Mouse (Mus musculus) MEL (cell line): ENCODE measurements around the gene Atp5d. TPM values are rescaled to one million over a fixed set of nuclear protein-coding genes. Genes with fewer than 3 reads are reported as not detected.
A peak's percentile ranks its signal among the peaks of the same experiment; 100 is the strongest.

Experiments
- DNase-seq: peaks from one replicate; pipeline ENCODE4 v3.0.0; 2011; ENCODE audit warnings: low read depth, low spot score
- H3K27ac ChIP-seq: 2 replicates; pipeline ENCODE4 v1.5.1; 2012; ENCODE audit warnings: low read depth, mild to moderate bottlenecking, control low read depth, low read length, moderate library complexity; ENCODE audit not compliant: control insufficient read depth
- H3K27me3 ChIP-seq, 2 experiments: fragments of 150-350 bp in 1 of 2; sonication (generic) in 1 of 2; 2 replicates each; pipeline ENCODE4 v1.6.1; 2012; ENCODE audit warnings: low read length in 2 of 2, mild to moderate bottlenecking in 2 of 2, improper control_type of control experiment in 1 of 2, moderate library complexity in 1 of 2; ENCODE audit not compliant: insufficient read depth in 2 of 2, control insufficient read depth in 1 of 2
- H3K36me3 ChIP-seq, 2 experiments: 2 replicates each; pipeline ENCODE4 v1.6.1; 2012 to 2014; ENCODE audit warnings: low read length in 2 of 2, improper control_type of control experiment in 1 of 2, inconsistent platforms in 1 of 2, mild to moderate bottlenecking in 1 of 2; ENCODE audit not compliant: insufficient read depth in 2 of 2, control insufficient read depth in 1 of 2
- H3K4me1 ChIP-seq, 2 experiments: fragments of 150-350 bp in 1 of 2; sonication (generic) in 1 of 2; 2 replicates each; pipeline ENCODE4 v1.6.1; 2012; ENCODE audit warnings: low read length in 2 of 2, improper control_type of control experiment in 1 of 2, mild to moderate bottlenecking in 1 of 2; ENCODE audit not compliant: insufficient read depth in 2 of 2, control insufficient read depth in 1 of 2
- H3K4me3 ChIP-seq, 2 experiments: fragments of 150-350 bp in 1 of 2; sonication (generic) in 1 of 2; 2 replicates each; pipeline ENCODE4 v1.5.1; 2012; ENCODE audit warnings: low read depth in 2 of 2, low read length in 2 of 2, mild to moderate bottlenecking in 2 of 2, moderate library complexity in 2 of 2, control low read depth in 1 of 2, improper control_type of control experiment in 1 of 2; ENCODE audit not compliant: control insufficient read depth in 1 of 2, insufficient read depth in 1 of 2
- H3K79me2 ChIP-seq: 2 replicates; pipeline ENCODE4 v1.6.1; 2012; ENCODE audit warnings: mild to moderate bottlenecking, low read length, moderate library complexity; ENCODE audit not compliant: control insufficient read depth, poor library complexity, insufficient read depth
- H3K9ac ChIP-seq: 2 replicates; pipeline ENCODE4 v1.6.1; 2012; ENCODE audit warnings: low read depth, mild to moderate bottlenecking, control low read depth, low read length, moderate library complexity; ENCODE audit not compliant: control insufficient read depth, poor library complexity, severe bottlenecking
- H3K9me3 ChIP-seq: fragments of 150-350 bp; sonication (generic); replicated peaks from 2 replicates; pipeline ENCODE4 v1.6.1; 2012; ENCODE audit warnings: mild to moderate bottlenecking, low read length, improper control_type of control experiment, moderate library complexity; ENCODE audit not compliant: insufficient read depth
- BHLHE40 ChIP-seq: IDR thresholded peaks from 2 replicates; pipeline ENCODE4 v1.6.1; 2012; ENCODE audit warnings: low read depth, mild to moderate bottlenecking, inconsistent platforms, low read length, improper control_type of control experiment, borderline replicate concordance
- CHD2 ChIP-seq: IDR thresholded peaks from 2 replicates; pipeline ENCODE4 v1.6.1; 2011; ENCODE audit warnings: low read length, improper control_type of control experiment
- E2F4 ChIP-seq: IDR thresholded peaks from 2 replicates; pipeline ENCODE4 v1.6.1; 2011; ENCODE audit warnings: low read depth, low read length, improper control_type of control experiment, borderline replicate concordance
- ELF1 ChIP-seq: IDR thresholded peaks from 2 replicates; pipeline ENCODE4 v1.6.1; 2014; ENCODE audit warnings: low read depth, mild to moderate bottlenecking, inconsistent platforms, low read length, improper control_type of control experiment, moderate library complexity
- EP300 ChIP-seq, 2 experiments: IDR thresholded peaks; 2 replicates each; pipeline ENCODE4 v1.6.1; 2011; ENCODE audit warnings: improper control_type of control experiment in 2 of 2, low read length in 2 of 2, low read depth in 1 of 2, mild to moderate bottlenecking in 1 of 2
- ETS1 ChIP-seq: IDR thresholded peaks from 2 replicates; pipeline ENCODE4 v1.6.1; 2012; ENCODE audit warnings: low read depth, mild to moderate bottlenecking, inconsistent platforms, low read length, improper control_type of control experiment, moderate library complexity
- GATA1 ChIP-seq: IDR thresholded peaks from 2 replicates; pipeline ENCODE4 v1.6.1; 2011; ENCODE audit warnings: low read depth, low read length, improper control_type of control experiment
- HCFC1 ChIP-seq: IDR thresholded peaks from 2 replicates; pipeline ENCODE4 v1.6.1; 2012; ENCODE audit warnings: low read depth, mild to moderate bottlenecking, inconsistent platforms, low read length, improper control_type of control experiment, moderate library complexity
- KAT2A ChIP-seq: conservative IDR thresholded peaks from 2 replicates; pipeline ENCODE4 v1.6.1; 2012; ENCODE audit warnings: low read depth, low read length, improper control_type of control experiment, inconsistent platforms
- MAFK ChIP-seq: IDR thresholded peaks from 2 replicates; pipeline ENCODE4 v1.6.1; 2011; ENCODE audit warnings: low read depth, mild to moderate bottlenecking, low read length, improper control_type of control experiment, borderline replicate concordance
- MAX ChIP-seq: IDR thresholded peaks from 2 replicates; pipeline ENCODE4 v1.6.1; 2011; ENCODE audit warnings: low read length, improper control_type of control experiment
- MXI1 ChIP-seq: IDR thresholded peaks from 2 replicates; pipeline ENCODE4 v1.6.1; 2011; ENCODE audit warnings: mild to moderate bottlenecking, low read depth, low read length, improper control_type of control experiment
- MYB ChIP-seq: IDR thresholded peaks from 2 replicates; pipeline ENCODE4 v1.6.1; 2011; ENCODE audit warnings: mild to moderate bottlenecking, low read depth, low read length, improper control_type of control experiment
- MYC ChIP-seq: IDR thresholded peaks from 2 replicates; pipeline ENCODE4 v1.6.1; 2011; ENCODE audit warnings: low read depth, mild to moderate bottlenecking, low read length, improper control_type of control experiment, moderate library complexity
- NRF1 ChIP-seq: IDR thresholded peaks from 2 replicates; pipeline ENCODE4 v1.6.1; 2014; ENCODE audit warnings: low read depth, mild to moderate bottlenecking, inconsistent platforms, low read length, improper control_type of control experiment, moderate library complexity; ENCODE audit not compliant: poor library complexity, insufficient read depth, severe bottlenecking
- POLR2AphosphoS5 ChIP-seq: IDR thresholded peaks from 2 replicates; pipeline ENCODE4 v1.6.1; 2012; ENCODE audit warnings: low read depth, borderline replicate concordance, mild to moderate bottlenecking, inconsistent platforms, low read length, moderate library complexity, mixed read lengths
- TCF12 ChIP-seq: IDR thresholded peaks from 2 replicates; pipeline ENCODE4 v1.6.1; 2014; ENCODE audit warnings: low read depth, mild to moderate bottlenecking, inconsistent platforms, low read length, improper control_type of control experiment, moderate library complexity
- UBTF ChIP-seq: IDR thresholded peaks from 2 replicates; pipeline ENCODE4 v1.6.1; 2012; ENCODE audit warnings: low read depth, mild to moderate bottlenecking, inconsistent platforms, low read length, improper control_type of control experiment, moderate library complexity, borderline replicate concordance; ENCODE audit not compliant: insufficient read depth
- ZC3H11A ChIP-seq: IDR thresholded peaks from 2 replicates; pipeline ENCODE4 v1.6.1; 2012; ENCODE audit warnings: low read depth, mild to moderate bottlenecking, inconsistent platforms, low read length, improper control_type of control experiment
- polyA plus RNA-seq, 2 experiments: library from polyadenylated mRNA; stranded (reverse) in 1 of 2; unstranded in 1 of 2; fragments of >175 nt in 1 of 2; fragments of >200 nt in 1 of 2; gene quantifications; 2 replicates each; pipeline versions ENCODE4 v1.2.1 to v1.2.4; 2012; ENCODE audit warnings: low replicate concordance in 2 of 2, low read depth in 1 of 2; ENCODE audit not compliant: insufficient read length in 2 of 2, insufficient read depth in 1 of 2, missing spikeins in 1 of 2
- total RNA-seq: library from RNA; depleted of rRNA; stranded (reverse); fragments of 300-350 nt; gene quantifications from 2 replicates; pipeline ENCODE4 v1.2.3, GENCODE M21; 2012

The Atp5d gene
- total and polyA plus RNA-seq, 3 experiments: 300 to 657 (median 308) TPM

GRCm38 (mm10) chr10:80142530-80142925 is 4.1 kb downstream of the Atp5d start (continued):
- TF ChIP-seq POLR2AphosphoS5: no peak
- no peak for TF ChIP-seq KAT2A
- no peak for TF ChIP-seq CHD2
- no peak for TF ChIP-seq NRF1
- no peak for TF ChIP-seq TCF12
- peak; percentile 5; the same call in 1 of the 2 replicates for TF ChIP-seq ETS1
- TF ChIP-seq MAX: no peak; the same call in 1 of the 2 replicates
- TF ChIP-seq GATA1: no peak
- TF ChIP-seq UBTF: no peak
- peak; percentile 11; the same call in 1 of the 2 replicates for TF ChIP-seq MYC
- TF ChIP-seq, all 39 proteins: peak for 4

DNA sequence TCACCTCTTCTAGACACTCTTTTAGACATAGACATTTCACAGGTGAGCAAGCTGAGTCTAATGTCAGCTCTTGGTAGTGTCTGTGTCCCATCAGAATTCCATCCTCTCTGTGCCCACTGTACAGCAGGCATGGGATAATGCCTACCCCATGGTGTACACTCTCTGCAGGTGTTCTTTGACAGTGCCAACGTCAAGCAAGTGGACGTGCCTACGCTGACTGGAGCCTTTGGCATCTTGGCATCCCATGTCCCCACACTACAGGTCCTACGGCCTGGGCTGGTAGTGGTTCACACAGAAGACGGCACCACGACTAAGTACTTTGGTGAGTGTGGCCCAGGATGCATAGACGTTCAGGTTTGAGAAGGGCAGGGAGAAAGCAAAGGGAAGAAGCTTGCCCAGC is 5.2 kb downstream of the Atp5d start:
- no peak overlapping the region for H3K9ac ChIP-seq
- peaks cover 0 to 45% of the 10 kb centered on the region in 2 experiments; a peak in 3 of 4 replicates for H3K4me1 ChIP-seq
- no peak overlapping the region for H3K4me3 ChIP-seq
- H3K79me2 ChIP-seq: peaks cover 25% of the 10 kb centered on the region
- H3K27ac ChIP-seq: no peak overlapping the region
- H3K27me3 ChIP-seq: no peaks in the 10 kb centered on the region
- no peak for DNase-seq
- peaks cover 0 to 16% of the 10 kb centered on the region in 2 experiments; a peak in 2 of 4 replicates for H3K36me3 ChIP-seq
- TF ChIP-seq GATA1 (no peak), EP300 (IDR thresholded peaks at IDR 0.05; ENCODE audit: low read depth in 1 of 2, low read length in 2 of 2) (no peak), ELF1 (no peak), ZC3H11A (no peak), E2F4 (no peak), BHLHE40 (no peak)
- H3K9me3 ChIP-seq: no peaks in the 10 kb centered on the region

DNA sequence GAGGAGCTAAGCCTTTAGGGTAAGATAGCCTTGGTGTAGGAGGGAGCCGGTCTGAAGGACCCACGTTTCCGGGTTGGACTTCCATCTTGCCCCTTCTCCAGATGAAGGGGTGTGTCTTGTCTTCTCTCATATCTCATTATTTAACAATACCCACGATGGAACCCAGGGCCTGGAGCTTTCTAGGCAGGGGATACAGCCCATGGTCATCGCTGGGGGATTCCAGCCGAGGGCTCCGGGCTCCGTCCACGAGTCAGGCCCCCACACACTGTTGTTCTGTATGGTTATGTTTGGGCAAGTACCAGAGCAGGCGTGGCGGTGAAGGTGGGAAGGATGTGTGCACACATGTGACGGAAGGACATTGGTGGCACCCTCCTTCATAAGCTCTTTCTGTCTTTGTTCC is 5.7 kb downstream of the Atp5d start:
- H3K4me3 ChIP-seq: no peak overlapping the region
- TF ChIP-seq CHD2 (no peak), POLR2AphosphoS5 (no peak), MXI1 (no peak), HCFC1 (no peak), MAFK (no peak), MYB (no peak), ELF1 (no peak), ZC3H11A (no peak)
- TF ChIP-seq, all 39 proteins: peak for 0
- no peaks in the 10 kb centered on the region for H3K9me3 ChIP-seq
- peaks cover 23% of the 10 kb centered on the region for H3K79me2 ChIP-seq
- H3K27ac ChIP-seq: no peak overlapping the region
- no peak overlapping the region for H3K9ac ChIP-seq
- no peak for DNase-seq
- H3K36me3 ChIP-seq: peaks cover 0 to 16% of the 10 kb centered on the region in 2 experiments; a peak in 2 of 4 replicates
- no peaks in the 10 kb centered on the region for H3K27me3 ChIP-seq
- peaks cover 0 to 45% of the 10 kb centered on the region in 2 experiments; a peak in 3 of 4 replicates for H3K4me1 ChIP-seq
